Mouse (Mus musculus) liver, adult (tissue): ENCODE results near the gene Synpo2.

ENCODE experiments used
- GATA4 ChIP-seq: IDR thresholded peaks from 2 replicates; pipeline ENCODE4 v1.6.1; 2014; ENCODE audit warnings: mild to moderate bottlenecking, low read length; ENCODE audit not compliant: insufficient replicate concordance

Gene Synpo2

DNA sequence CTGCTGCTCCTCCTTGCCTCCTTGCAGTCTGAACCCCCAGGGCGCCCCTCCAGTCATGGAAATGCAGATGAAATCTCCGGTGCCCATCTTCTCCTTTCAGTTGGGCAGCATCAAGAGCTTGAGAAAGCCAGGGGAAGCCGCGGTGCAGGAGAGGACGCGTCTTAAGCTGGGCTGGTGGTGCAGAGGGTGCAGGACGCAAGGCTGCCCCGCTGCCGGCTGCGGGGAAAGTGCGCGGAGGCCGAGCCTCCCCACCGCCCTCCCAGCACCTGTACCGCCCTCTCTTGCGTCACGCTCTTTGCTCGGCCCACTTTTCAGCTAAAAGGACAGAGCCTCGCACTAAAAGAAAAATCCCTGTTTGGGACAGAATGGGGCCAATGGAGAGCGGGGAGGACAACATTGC, at the start of gene Synpo2:
TSS of gene Synpo2 (minus strand) at position 229 of the 400 bp plus-strand sequence.
- TF ChIP-seq GATA4 = no peak

DNA sequence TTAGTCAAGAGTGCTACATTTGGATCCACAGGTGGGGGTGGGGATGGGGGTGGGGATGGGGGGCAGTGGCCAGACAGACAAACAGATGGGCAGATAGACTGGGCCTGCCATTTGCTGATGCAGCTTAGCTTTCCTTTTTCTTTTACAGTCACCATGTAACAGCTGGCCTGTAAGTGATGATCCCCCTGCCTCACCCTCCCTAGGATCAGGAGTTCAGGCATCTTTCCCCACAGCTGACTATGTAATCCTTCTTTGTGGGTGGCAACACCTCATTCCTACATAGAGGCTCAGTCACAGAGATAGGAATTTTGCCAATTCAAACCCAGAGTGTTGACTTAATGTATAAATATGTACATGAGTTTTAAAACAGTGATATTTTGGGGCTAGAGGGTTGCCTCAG, 49.7 kb upstream of the Synpo2 start:
- no peak for TF ChIP-seq GATA4

DNA sequence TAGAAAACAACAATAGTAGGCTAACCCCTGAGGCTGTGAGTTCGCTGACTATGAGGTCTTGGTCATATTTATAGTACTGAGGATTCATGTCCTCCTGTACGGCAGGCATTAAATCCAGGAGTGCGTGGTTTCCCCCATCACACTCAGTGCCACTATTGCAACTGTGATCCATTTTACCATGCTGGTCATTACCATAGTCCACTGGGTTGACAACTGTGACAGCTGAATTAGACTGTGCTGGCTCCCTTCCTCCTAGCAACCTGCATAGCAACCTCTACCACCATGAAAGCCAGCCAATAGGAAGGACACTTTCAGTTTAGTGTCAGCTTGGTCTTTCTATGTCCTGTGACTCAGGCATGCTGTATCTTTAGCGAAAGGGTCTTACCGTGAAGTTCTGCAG, 48.3 kb upstream of the Synpo2 start:
- TF ChIP-seq GATA4 = no peak

DNA sequence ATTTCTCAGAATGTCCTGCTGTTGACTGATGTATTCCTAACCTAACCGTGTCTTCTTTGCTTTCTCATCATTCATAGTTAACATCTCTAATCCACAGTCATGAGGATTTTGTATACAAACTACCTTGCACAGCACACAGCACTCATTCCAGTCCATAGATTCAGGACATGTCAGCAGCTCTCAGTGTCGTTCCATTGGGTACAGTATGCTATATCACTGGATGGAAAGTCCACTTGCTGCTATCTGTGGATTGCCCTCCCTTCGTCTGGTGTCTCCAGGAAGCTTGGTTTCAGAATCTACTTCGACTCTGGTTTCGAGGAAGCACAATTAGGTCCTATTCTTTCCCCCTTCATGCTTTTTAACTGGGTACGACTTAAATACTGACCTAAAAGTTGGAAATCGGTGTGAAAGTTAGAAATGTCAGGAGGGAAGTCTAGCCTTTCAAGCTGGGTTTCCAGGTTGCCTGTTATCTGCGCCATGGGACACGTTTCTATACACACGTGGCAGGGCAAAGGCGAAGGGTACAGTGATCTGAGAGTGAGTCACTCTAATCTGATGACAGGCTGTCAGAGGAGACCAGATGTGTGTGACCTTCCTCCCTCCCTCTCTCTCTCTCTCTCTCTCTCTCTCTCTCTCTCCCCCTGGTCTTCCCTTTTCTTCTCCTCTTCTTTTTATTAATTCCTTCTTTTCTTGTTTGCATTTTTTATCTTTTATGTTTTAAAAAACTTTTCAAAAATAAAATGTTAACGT, 47.1 kb upstream of the Synpo2 start:
- TF ChIP-seq GATA4 = no peak

GRCm38 (mm10) chr3:123267741-123268201, 31.8 kb upstream of the Synpo2 start:
- TF ChIP-seq GATA4 = no peak

GRCm38 (mm10) chr3:123266753-123267651, 31.1 kb upstream of the Synpo2 start, which contains the start of gene Sec24d:
Gene Sec24d, plus strand, starts transcription at chr3:123267455.
- TF ChIP-seq GATA4 = no peak

DNA sequence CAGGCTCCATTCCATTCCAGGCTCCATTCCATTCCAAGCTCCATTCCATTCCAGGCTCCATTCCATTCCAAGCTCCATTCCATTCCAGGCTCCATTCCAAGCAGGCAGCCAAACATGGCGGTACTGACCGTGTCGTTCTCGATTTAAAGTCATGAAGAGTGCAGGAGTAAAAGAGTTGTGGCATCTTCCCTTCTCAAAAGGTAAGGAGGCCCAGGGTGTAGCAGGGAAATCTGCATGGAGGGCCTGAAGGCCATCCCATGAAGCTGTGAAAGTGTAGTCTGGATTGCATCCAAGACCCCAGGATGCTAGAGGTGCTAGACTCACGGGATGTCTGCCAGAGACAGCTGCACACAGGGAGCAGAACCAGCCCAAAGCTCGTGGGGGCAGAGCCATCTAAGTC, 28.8 kb upstream of the Synpo2 start:
- no peak for TF ChIP-seq GATA4

- no peak for TF ChIP-seq GATA4
Measured at GRCm38 (mm10) chr3:123258709-123259108, 22.8 kb upstream of the Synpo2 start.

DNA sequence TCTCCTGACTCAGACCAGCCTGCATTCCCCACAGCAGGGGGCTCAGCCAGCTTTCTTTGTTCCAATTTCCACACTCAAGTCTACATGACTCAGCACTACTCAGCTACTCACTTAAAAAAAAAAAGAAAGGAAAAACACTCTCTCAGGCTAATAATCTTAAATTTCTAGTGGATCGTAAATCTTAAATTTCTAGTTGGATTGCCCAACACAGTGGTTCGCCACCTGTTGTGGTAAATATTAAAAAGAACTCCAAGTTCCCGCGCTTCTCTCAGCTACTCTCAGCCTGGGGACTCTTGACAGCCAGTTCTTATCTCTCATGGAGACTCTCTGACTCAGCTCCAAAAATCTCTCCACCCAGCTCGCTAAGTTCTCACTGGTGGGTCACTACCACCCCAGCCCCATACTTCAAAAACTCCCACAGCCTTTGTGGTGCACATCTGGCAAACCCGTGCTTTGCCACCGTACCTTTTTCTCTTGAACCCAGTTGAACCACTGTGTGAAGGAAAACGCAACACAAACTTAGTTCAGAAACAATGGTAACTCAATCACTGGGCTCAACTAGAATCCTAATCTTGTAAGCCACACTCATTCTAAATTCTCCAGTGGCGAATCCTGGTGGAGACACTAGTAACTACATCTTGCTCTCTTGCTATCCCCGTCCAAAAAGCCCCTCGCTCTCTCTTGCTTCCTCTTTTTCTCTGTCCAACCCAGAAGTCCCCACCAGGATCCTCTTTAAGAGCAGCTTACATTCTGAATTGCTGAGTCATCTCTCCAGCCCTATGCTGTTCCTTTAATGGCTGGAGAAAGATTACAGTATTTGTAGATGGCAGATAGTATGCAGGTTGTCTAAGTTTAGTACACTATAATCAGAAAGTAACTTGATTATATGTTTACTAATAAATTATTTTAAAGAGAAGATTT, 20.5 kb upstream of the Synpo2 start:
- TF ChIP-seq GATA4 = no peak

GRCm38 (mm10) chr3:123245646-123246045, 9.7 kb upstream of the Synpo2 start:
- no peak for TF ChIP-seq GATA4

DNA sequence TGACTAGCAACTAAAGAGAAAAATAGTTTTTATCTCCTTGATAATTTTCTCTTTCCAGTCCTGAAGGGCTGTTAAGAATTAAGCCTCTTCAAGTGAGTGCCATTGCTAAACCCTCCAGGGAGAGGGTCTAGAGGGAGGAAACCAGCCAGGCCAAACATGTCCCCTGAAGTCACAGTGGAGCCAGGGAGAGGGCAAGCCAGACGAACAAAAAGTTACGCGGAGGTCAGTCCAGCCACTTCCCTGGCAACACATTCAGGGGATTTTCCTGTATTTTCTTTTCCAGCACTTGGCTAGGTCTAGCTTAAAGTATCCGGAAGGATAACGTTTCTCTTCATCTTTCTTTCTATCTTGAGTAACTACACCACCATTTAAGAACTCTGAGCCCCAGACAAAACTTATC, 8.4 kb upstream of the Synpo2 start:
- no peak for TF ChIP-seq GATA4

- no peak for TF ChIP-seq GATA4
Measured at GRCm38 (mm10) chr3:123237446-123237845, 1.5 kb upstream of the Synpo2 start.

DNA sequence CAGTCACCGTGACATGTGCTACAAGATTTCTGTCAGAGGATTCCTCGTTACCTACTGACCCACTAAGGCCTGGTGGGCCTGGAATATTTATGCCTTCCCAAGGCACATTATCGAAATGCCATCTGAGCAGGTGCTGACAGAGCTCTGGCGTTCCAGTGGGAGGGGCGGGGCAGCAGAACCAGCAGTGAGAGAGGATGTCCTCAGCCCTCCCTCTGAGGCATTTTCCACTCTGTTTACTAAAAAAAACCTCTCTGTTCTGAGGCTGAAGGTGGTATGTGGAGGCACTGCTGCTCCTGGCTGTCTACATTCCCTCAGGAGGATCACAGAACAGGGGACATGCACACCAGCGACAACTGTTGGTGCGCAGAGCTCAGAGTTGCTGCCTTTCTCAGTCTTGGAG, 1.1 kb upstream of the Synpo2 start:
- no peak for TF ChIP-seq GATA4

DNA sequence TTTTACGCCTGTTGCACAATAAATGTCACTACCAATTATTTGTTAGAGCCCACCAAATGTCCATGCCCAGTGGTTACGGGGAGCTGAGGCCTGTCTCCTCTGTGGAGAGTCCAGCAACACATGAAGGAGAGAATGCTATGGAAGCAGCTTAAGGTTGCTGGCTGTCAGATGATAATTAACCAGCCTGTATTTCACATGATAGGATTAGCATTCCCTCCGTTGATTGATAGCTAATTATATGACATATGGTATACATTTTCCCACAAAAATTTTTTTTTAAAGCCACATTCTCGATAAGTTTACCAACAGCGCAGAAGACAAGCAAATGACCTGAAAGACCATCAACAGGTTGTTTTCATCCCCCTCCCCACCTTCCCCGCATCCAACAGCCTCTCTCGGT, 454 bp downstream of the Synpo2 start:
- no peak for TF ChIP-seq GATA4
